Mouse (Mus musculus) ES-E14 (cell line): ENCODE data around the gene Ctsh. TPM values are rescaled to one million over a fixed set of nuclear protein-coding genes. Genes with fewer than 3 reads are reported as not detected.
"Not testable (repeated sequence)": the region's sequence is repeated elsewhere in the genome, so short reads cannot be mapped to it uniquely, and the experiment has no call there.

ENCODE experiments used
- DNase-seq: peaks from one replicate; pipeline ENCODE4 v3.0.0-alpha.2; 2013; ENCODE audit warnings: low read depth, low spot score
- H3K27ac ChIP-seq: 2 replicates; pipeline ENCODE4 v1.5.1; 2012; ENCODE audit warnings: low read depth, mild to moderate bottlenecking, low read length, moderate library complexity, mixed read lengths; ENCODE audit not compliant: poor library complexity, insufficient read depth, severe bottlenecking
- H3K36me3 ChIP-seq: 2 replicates; pipeline ENCODE4 v1.6.1; 2012; ENCODE audit warnings: mild to moderate bottlenecking, low read length, moderate library complexity, mixed read lengths; ENCODE audit not compliant: control insufficient read depth, poor library complexity, insufficient read depth, severe bottlenecking
- H3K4me1 ChIP-seq, 2 experiments: fragments of 150-350 bp in 1 of 2; sonication (generic) in 1 of 2; 2 replicates each; pipeline ENCODE4 v1.6.1; 2012; ENCODE audit warnings: low read length in 2 of 2, mild to moderate bottlenecking in 1 of 2, mixed read lengths in 1 of 2; ENCODE audit not compliant: control insufficient read depth in 2 of 2, insufficient read depth in 2 of 2, poor library complexity in 1 of 2
- H3K4me3 ChIP-seq, 2 experiments: fragments of 150-350 bp in 1 of 2; sonication (generic) in 1 of 2; 2 replicates each; pipeline ENCODE4 v1.5.1; 2012; ENCODE audit warnings: low read length in 2 of 2, low read depth in 1 of 2, mild to moderate bottlenecking in 1 of 2, mixed read lengths in 1 of 2; ENCODE audit not compliant: insufficient read depth in 1 of 2, poor library complexity in 1 of 2, severe bottlenecking in 1 of 2
- H3K9ac ChIP-seq: 2 replicates; pipeline ENCODE4 v1.6.1; 2012; ENCODE audit warnings: low read depth, mild to moderate bottlenecking, low read length, mixed read lengths; ENCODE audit not compliant: poor library complexity, insufficient read depth, severe bottlenecking
- H3K9me3 ChIP-seq: fragments of 150-350 bp; sonication (generic); 2 replicates; pipeline ENCODE4 v1.6.1; 2012; ENCODE audit warnings: low read depth, mild to moderate bottlenecking, low read length; ENCODE audit not compliant: control insufficient read depth, insufficient read depth
- CHD2 ChIP-seq: IDR thresholded peaks from 2 replicates; pipeline ENCODE4 v1.6.1; 2014; ENCODE audit warnings: mild to moderate bottlenecking, low read depth, low read length, inconsistent platforms
- HCFC1 ChIP-seq: IDR thresholded peaks from 2 replicates; pipeline ENCODE4 v1.6.1; 2012; ENCODE audit warnings: low read length, inconsistent platforms, borderline replicate concordance; ENCODE audit not compliant: insufficient read depth
- MAFK ChIP-seq: IDR thresholded peaks from 2 replicates; pipeline ENCODE4 v1.6.1; 2014; ENCODE audit warnings: mild to moderate bottlenecking, low read depth, low read length, inconsistent platforms; ENCODE audit not compliant: insufficient read depth
- ZC3H11A ChIP-seq: IDR thresholded peaks from 2 replicates; pipeline ENCODE4 v1.6.1; 2012; ENCODE audit warnings: low read depth, mild to moderate bottlenecking, inconsistent platforms, low read length, borderline replicate concordance
- ZNF384 ChIP-seq: IDR thresholded peaks from 2 replicates; pipeline ENCODE4 v1.6.1; 2012; ENCODE audit warnings: low read depth, low read length, inconsistent platforms
- in situ Hi-C, 2 experiments: fragments of 600-800 bp; cut with MboI; formaldehyde crosslinking; loops; one replicate each; pipeline ENCODE4 v1.15.1; 2025; ENCODE audit warnings: low sequenced_read_pairs in 2 of 2, inconsistent platforms in 1 of 2; ENCODE audit not compliant: unreplicated experiment in 2 of 2
- total RNA-seq: library from RNA; depleted of rRNA; stranded (reverse); fragments of 300-350 nt; gene quantifications from 2 replicates; pipeline ENCODE4 v1.2.3, GENCODE M21; 2012

Ctsh gene
- total RNA-seq, 1 experiment, result 5.4 TPM

GRCm38 (mm10) chr9:90040916-90041315 lies 13.0 kb upstream of the Ctsh start:
- Histone ChIP-seq H3K9ac (no peak overlapping the region), H3K4me1 (no peaks in the 10 kb centered on the region), H3K36me3 (no peaks in the 10 kb centered on the region), H3K27ac (no peak overlapping the region), H3K4me3 (no peak overlapping the region), H3K9me3 (no peaks in the 10 kb centered on the region)
- DNase-seq, result no peak
- in situ Hi-C loops, result no loop called here
- TF ChIP-seq HCFC1 (no peak), MAFK (no peak), ZC3H11A (no peak), ZNF384 (no peak), CHD2 (no peak)

- in situ Hi-C loops, result no loop called here
- H3K9me3 ChIP-seq, result no peaks in the 10 kb centered on the region
- no peak overlapping the region for H3K4me3 ChIP-seq
- H3K27ac ChIP-seq, result no peak overlapping the region
- no peak for DNase-seq
- no peak overlapping the region for H3K9ac ChIP-seq
- TF ChIP-seq MAFK (no peak), ZC3H11A (no peak), HCFC1 (no peak), ZNF384 (no peak), CHD2 (no peak)
- no peaks in the 10 kb centered on the region for H3K36me3 ChIP-seq
- no peaks in the 10 kb centered on the region for H3K4me1 ChIP-seq
These were observed 12.4 kb upstream of the Ctsh start for GRCm38 (mm10) chr9:90041556-90041955.

GRCm38 (mm10) chr9:90042906-90043305 lies 11.0 kb upstream of the Ctsh start:
- H3K4me3 ChIP-seq, H3K27ac ChIP-seq, H3K9ac ChIP-seq, H3K9me3 ChIP-seq, DNase-seq, in situ Hi-C loops, H3K36me3 ChIP-seq, H3K4me1 ChIP-seq: not testable (repeated sequence)

GRCm38 (mm10) chr9:90045191-90045590 lies 8.8 kb upstream of the Ctsh start:
- Histone ChIP-seq H3K36me3 (no peaks in the 10 kb centered on the region), H3K27ac (no peak overlapping the region), H3K9me3 (no peaks in the 10 kb centered on the region), H3K9ac (no peak overlapping the region), H3K4me1 (no peaks in the 10 kb centered on the region), H3K4me3 (no peak overlapping the region)
- in situ Hi-C loops, result no loop called here
- DNase-seq, result no peak
- TF ChIP-seq ZNF384 (no peak), MAFK (no peak), CHD2 (no peak), HCFC1 (no peak), ZC3H11A (no peak)

- Histone ChIP-seq H3K9me3 (no peaks in the 10 kb centered on the region), H3K4me1 (no peaks in the 10 kb centered on the region), H3K9ac (no peak overlapping the region), H3K36me3 (no peaks in the 10 kb centered on the region), H3K4me3 (no peak overlapping the region), H3K27ac (no peak overlapping the region)
- in situ Hi-C loops, result no loop called here
- no peak for DNase-seq
- TF ChIP-seq ZNF384, result no peak
- no peak for TF ChIP-seq HCFC1
- TF ChIP-seq ZC3H11A, result no peak
- no peak for TF ChIP-seq MAFK
- TF ChIP-seq CHD2, result no peak
These were observed 5.9 kb upstream of the Ctsh start for GRCm38 (mm10) chr9:90047937-90048627.
